Mouse (Mus musculus) cerebellum, adult 11-12 months (tissue): Measurements from ENCODE around the gene Gm27029.
"Not testable (repeated sequence)": the region's sequence is repeated elsewhere in the genome, so short reads cannot be mapped to it uniquely, and the experiment has no call there.

Source experiments
- DNase-seq: peaks from one replicate; pipeline ENCODE4 v3.0.0; 2022

Gm27029 gene

GRCm38 (mm10) chr11:101454702-101455101 lies 30.1 kb upstream of the Gm27029 start:
- no peak for DNase-seq

DNA sequence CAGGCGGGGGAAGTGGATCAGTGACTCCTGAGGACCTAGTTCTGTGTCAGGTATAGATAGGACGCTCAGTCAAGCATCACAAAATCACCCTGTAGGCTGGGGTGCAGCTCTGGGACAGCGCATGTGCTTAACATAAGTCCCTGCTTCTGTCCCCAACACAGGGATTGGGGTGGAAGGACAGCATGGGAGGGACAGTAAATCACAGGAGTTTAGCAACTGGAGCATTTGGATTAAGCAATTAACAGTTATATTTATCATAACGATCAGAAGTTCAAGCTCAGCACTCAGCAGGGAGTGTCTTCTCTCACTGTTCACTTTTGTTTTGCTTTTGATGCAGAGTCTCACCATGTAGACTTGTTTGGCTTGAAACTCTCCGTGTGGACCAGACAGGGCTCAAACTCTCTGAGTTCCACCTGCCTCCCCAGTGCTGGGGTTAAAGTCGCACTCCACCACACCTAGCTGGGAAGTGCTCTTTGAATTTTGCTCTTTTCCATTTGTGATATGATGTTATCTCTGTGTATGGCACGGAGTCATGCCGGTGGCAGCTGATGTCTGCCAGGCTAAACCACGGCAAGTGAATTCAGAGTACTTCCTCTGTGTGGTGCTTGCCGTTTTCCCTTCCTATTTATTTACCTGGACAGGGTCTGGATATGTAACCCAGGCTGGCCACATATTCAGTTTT lies 27.6 kb upstream of the Gm27029 start:
- no peak for DNase-seq

DNA sequence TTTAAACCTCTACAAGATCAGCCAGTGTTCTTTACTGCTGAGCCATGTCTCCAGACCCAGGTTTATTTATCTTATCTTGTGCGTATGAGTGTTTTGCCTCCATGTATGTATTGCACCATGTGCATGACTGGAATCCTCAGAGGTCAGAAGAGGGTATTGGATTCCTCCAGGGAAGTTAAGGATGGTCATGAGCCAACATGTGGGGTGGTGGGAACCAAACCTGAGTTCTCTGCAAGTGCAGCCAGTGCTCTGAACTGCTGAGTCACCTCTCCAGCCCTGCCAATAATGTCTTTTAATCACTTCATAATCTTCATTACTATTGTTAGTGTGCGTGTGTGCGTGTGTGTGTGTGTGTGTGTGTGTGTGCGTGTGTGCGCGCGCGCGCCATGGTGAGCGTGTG lies 26.9 kb upstream of the Gm27029 start:
- no peak for DNase-seq

DNA sequence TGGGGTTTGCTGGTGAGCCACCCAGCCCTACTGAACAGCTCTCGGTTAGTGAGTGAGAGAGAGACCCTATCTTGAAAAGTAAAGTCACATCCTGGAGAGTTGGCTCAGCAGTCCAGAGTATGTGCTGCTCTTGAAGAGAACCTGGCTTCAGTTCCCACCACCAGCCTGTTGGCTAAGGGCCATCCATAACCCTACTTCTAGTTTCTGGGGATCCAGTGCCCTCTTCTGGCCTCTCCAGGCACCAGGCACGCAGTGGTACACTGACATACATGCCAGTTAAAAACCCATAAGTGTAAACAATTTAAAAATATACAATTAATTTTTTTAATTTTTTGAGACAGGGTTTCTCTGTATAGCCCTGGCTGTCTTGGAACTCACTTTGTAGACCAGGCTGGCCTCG lies 25.8 kb upstream of the Gm27029 start:
- no peak for DNase-seq

DNA sequence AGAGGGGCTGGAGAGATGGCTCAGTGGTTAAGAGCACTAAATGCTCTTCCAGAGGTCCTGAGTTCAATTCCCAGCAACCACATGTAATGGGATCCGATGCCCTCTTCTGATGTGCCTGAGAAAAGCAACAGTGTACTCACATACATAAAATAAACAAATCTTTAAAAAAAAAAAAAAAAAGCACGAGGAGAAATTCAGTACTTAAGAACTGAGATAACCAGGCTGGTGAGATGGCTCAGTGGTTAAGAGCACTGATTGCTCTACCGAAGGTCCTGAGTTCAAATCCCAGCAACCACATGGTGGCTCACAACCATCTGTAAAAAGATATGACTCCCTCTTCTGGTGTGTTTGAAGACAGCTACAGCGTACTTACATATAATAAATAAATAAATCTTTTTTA lies 25.0 kb upstream of the Gm27029 start:
- DNase-seq: not testable (repeated sequence)

GRCm38 (mm10) chr11:101448899-101449298 lies 24.3 kb upstream of the Gm27029 start:
- DNase-seq: no peak

DNA sequence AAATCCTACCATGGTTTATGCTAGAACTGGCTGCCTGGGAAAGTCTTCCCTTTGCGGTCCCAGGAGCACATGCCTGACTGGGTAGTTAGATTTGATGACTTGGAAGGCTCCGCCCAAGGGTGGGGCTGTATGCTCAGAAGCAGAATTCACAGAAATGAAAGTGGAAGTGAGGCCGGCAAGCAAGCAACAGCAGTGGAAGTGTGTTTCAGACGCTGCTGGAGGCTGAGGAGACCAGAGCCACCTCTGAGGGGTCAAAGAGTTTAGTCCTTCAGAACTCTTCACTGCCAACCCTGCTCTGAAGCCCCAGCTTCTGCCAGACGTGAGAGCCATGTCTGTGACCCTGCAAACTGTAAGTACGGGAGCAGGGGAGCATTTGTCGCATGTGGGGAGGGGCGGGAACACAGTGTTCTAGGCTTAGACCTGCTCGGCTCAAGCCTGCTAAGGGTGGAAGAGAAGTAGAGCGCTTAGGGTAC lies 23.7 kb upstream of the Gm27029 start, which contains the start of gene Ifi35:
Gene Ifi35 (plus strand): TSS at position 134 of the 473 bp plus-strand sequence.
- no peak for DNase-seq

DNA sequence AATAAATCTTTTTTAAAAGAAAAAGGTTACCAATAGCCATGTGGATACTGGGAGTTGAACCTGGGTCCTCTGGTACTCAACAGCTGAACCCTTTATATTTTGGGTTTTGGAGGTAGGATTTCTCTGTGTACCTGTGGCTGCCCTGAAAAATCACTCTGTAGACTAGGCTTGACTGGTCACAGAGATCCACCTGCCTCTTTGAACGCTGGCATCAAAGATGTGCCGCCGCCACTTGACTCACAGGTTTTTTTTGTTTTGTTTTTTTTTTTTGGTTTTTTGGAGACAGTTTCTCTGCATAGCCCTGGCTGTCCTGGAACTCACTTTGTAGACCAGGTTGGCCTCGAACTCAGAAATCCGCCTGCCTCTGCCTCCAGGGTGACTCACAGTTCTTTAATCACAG lies 23.2 kb upstream of the Gm27029 start:
- DNase-seq: no peak

- not testable (repeated sequence) for DNase-seq
Measured at GRCm38 (mm10) chr11:101446860-101447259, 22.3 kb upstream of the Gm27029 start.

GRCm38 (mm10) chr11:101446319-101446718 lies 21.7 kb upstream of the Gm27029 start:
- DNase-seq: no peak

DNA sequence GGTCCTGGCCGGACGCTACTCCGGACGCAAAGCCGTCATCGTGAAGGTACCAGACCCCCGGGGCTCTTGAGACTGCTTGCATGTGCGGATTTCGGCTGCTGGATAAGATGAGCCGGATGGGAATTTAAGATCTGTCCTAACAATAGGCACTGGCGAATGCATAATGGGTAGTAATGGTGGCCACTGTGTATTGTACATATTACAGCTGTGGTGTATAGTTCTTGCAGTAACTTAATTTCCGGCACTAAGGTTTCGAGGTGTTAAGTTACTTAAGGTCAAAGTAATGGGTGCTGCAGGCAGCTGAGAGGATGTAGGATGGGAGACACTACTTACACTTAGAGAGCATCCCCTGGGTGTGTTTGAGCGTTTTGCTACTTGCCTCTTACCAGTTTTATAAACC lies 18.2 kb upstream of the Gm27029 start:
- no peak for DNase-seq

DNA sequence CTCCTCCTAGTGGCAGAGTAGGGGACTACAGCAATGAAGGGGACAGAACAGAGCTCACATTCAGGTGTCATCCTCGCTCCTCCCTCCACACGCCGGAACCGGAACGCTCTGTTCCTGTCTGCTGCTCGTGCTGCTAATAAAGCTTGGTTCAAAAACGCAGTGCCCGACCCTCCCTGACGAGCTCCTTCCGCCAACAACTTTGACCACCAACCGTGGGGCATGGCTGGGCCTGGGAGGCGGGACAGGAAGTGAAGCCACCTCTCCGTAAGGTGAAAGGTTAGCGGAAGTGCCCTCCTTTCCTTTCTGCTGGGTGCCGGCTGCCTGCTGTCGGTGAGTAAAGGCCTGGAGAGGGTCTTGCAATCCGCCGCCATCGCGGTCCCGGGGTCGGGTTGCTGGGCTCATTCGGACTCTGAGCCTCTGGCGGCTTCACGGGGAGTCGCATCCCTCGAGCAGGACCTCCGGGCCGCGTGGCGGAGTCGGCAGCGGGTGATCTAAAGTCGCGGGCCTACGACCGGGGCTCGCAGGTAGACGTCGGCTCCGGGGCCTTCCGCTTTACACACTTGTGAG lies 17.6 kb upstream of the Gm27029 start, which contains the start of gene Rpl27:
Gene Rpl27 (plus strand): TSS at position 172 of the 567 bp plus-strand sequence.
- DNase-seq: peak; percentile 99

DNA sequence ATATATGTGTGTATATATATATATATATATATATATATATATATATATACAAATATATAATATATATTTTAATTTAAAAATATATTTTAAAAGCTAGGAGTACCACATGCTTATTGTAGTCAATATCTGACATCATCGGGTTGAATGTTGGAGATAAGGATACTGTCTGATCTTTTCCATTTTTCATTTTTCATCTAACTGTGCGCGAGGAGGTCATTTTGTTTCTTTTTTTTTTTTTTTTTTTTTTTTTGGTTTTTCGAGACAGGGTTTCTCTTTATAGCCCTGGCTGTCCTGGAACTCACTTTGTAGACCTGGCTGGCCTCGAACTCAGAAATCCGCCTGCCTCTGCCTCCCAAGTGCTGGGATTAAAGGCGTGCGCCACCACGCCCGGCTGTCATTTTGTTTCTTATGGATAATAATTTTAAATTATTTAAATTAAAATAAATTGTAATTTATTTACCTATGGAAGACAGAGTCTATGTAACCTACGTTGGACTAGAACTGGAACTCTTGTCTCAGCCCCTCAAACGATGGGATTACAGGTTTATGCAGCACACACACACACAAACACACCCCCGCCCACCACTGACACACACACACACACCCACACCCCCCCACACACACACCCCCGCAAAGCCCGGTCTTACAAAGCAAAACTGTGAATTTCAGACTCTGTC lies 17.0 kb upstream of the Gm27029 start:
- not testable (repeated sequence) for DNase-seq

DNA sequence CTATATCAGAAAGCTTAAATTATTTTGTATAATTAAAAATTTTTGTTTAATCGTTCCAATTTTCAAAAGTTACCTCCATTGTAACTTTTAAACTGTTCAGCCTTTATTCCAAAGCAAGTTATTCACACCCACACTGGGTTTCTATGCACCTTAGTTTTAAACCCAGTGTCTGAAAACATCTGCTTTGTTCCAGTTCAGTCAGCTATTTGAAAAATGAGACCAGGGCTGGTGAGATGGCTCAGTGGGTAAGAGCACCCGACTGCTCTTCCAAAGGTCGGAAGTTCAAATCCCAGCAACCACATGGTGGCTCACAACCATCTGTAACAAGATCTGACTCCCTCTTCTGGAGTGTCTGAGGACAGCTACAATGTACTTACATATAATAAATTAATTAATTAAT lies 13.4 kb upstream of the Gm27029 start:
- DNase-seq: not testable (repeated sequence)

DNA sequence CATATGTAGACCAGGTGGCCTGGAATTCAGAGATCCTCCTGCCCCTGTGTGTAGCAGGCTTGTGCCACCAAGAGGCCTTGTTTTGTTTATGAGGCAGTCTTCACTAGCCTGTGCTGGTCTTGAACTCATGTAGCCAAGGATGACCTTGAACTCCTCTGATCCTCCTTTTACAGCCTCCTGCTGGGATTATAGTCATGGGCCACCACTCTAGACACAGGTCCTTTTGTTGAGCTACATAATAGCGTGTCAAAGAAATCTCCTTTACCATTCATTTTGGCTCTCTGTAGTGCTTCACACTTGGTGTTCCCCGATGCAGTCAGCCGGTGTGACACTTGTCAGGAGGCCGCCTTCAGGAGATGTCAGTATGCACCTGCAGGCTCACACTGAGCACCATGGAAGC lies 12.3 kb upstream of the Gm27029 start:
- DNase-seq: no peak

GRCm38 (mm10) chr11:101435831-101436230 lies 11.2 kb upstream of the Gm27029 start:
- DNase-seq: no peak

- peak; percentile 60 for DNase-seq
Measured at GRCm38 (mm10) chr11:101433396-101433795, 8.8 kb upstream of the Gm27029 start.

DNA sequence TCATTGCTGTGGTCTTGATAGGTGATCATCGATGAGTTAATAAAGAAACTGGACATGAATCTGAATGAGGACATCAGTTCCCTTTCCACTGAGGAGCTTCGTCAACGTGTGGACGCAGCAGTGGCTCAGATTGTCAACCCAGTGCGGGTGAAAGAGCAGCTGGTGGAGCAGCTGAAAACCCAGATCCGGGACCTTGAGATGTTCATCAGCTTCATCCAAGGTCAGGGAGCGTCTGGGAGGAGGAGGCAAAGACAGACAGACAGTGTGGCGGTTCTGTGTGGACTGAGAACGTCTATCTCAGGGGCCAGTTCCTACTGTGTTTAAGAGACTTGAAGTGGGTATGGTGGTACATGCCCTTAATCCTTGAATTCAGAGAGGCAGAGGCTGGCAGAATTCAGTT lies 6.7 kb upstream of the Gm27029 start:
- DNase-seq: no peak

DNA sequence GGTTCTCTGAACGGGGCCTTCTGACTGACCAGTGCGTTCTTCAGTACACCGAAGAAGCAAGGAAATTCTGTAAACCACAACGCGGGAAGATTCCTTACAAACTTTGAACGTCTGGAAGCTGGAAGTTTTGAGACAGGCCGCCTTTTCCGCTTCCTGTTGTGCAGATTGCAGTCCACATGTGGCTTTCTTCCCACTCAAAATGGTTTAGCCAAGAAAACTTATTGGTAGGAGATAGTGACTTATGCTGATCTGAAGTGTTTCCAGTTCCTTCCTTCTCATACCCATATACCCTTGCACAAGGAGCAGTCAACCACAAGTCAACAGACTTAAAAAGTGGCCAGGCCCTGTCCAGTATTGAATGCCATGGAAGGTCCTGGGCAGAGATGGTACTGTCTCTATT lies 1.6 kb upstream of the Gm27029 start:
- no peak for DNase-seq

DNA sequence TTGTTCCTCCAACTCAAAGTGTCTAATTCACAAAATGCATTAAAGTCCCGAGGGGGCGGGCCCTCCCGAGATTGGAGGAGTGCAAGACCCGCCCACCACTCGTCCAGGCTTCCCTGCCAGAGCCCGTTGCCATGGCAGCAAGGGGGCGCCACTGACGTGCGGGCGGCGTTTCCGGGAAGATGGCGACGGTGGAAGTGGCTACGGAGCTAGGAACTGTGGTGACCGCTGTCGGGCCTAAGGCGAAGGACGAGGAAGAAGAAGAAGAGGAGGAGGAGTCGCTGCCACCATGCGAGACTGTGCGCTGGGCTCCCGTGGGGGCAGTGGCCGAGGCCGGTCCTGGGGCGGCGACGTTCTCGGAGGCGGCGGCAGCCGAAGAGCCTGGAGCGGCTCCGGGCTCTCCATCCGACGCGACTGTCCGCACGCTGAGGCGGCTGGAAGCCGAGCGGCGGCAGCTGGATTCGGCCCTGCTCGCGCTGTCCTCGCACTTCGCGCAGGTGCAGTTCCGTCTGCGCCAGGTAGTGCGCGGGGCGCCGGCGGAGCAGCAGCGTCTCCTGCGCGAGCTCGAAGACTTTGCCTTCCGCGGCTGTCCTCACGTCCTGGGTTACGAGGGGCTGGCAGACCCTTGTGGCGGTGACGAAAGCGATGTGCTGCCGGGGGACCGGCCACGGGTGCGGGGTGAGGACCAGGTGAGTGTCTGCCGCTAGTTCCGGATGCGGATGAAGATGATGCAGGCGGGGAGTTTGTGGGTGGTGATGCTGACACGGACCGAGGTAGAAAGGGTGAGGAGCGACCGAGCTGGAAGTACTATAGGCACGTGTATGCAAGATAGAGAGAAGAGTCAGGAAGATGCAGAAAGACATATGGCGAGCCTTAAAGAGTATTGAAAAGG lies 573 bp upstream of the Gm27029 start, which contains the start of the genes Rundc1 and Ptges3l:
Gene Rundc1 (plus strand): TSS at position 161 of the 889 bp plus-strand sequence.
Gene Ptges3l (minus strand): TSS at position 409 of the 889 bp plus-strand sequence.
- peak; percentile 94 for DNase-seq

DNA sequence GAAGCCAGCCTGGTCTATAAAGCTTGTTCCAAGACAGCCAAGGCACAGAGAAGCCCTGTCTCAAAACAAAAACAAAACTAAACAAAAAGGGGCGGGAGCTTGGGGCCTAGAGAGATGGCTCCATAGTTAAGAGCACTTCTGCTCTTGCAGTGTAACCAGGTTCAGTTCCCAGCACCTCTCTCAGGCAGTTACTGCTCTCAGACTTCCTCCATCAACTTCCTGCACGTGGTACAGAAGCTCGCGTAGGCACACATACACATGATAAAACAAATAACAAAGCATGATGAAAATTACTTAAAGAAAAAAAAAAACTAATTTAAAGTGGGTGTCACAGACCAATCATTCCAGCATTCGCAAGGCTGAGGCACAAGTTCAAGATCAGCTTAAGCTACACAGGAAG lies 4.4 kb downstream of the Gm27029 start:
- DNase-seq: no peak

GRCm38 (mm10) chr11:101419610-101420009 lies 5.0 kb downstream of the Gm27029 start:
- no peak for DNase-seq

DNA sequence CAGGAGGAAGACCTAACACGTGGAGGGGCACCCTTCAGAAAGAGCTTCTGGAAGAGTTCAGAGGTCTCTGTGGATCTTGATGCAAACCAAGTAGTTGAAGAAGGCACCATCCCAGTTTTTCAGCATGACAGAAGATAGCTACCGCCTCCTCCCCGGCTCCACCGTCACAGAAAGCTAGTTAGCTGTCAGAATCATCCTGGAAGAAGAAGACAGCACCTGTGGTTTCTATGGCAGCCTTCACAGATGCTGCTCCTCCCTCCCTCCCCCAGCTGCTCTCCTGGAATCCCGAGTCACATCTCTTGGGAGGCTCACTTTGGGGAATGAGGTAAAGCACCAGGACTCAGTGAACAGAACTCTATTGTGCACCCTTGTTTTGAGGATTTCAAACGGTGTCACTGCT lies 5.6 kb downstream of the Gm27029 start:
- DNase-seq: no peak
